Mouse (Mus musculus): Measurements from ENCODE around the gene Npdc1.

GRCm38 (mm10) chr2:25403994-25404393, 4.8 kb downstream of the Npdc1 start:
- TF ChIP-seq CTCF (IDR thresholded peaks at IDR 0.05; ENCODE audit: borderline replicate concordance, control insufficient read depth, extremely low read depth, insufficient read depth, low read length, poor library complexity), result no peak
- TF ChIP-seq POLR2A (IDR thresholded peaks at IDR 0.05; ENCODE audit: control insufficient read depth, extremely low read depth, insufficient read depth, low read length, poor library complexity), result no peak

Data from thymus, adult 2 months (tissue).